Comparison of ENCODE assay signal across 14 mouse cellular contexts in the genomic region with DNA sequence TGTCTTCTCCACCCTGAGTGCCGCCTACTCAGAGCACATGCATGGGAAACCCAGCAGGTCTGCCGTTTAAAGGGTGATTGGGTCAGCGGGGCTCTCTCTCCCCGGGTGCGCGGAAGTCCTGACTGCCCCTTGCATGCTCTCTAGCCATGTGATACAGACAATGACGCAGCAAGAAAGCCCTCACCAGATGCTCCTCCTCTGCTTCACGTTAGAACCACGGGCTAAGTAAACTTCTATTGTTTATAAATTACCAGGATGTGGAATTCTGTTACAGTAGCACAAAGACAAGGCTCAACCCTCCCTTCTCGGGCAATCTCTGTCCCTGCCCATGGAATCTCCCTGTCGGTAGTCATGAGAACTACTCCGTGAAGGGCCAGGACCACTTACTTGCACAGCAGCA. TPM values are rescaled to one million over a fixed set of nuclear protein-coding genes. Genes with fewer than 3 reads are reported as not detected.
DNase-seq lines count a peak whose midpoint lies in the region; ATAC-seq and TF ChIP-seq lines count a peak whose summit lies in the region.
"Had no signal": no experiment of that assay in that cellular context is flagged by ENCODE, and none has a peak within 500 bp of the region (broad histone marks: within the 10 kb centered on the region; RNA-seq: fewer than 3 reads in every experiment).

No protein-coding gene starts in this region.

- H3K27ac ChIP-seq in liver, embryonic 12.5 days = no peak overlapping the region
- H3K27ac ChIP-seq in liver, embryonic 11.5 days (ENCODE audit: low read depth, low read length) = no peak overlapping the region
- H3K27ac ChIP-seq in lung, embryonic 16.5 days (ENCODE audit: low read length) = no peak overlapping the region
- H3K27ac ChIP-seq in stomach, embryonic 15.5 days = no peak overlapping the region
- no peak overlapping the region for H3K27ac ChIP-seq in left cerebral cortex, adult 2 months
- H3K27ac ChIP-seq: forebrain, embryonic 10.5 days; limb, embryonic 13.5 days had no signal

- no peak overlapping the region for H3K9ac ChIP-seq in liver, embryonic 12.5 days
- no peak overlapping the region for H3K9ac ChIP-seq in liver, embryonic 11.5 days (ENCODE audit: low read depth, low read length)
- H3K9ac ChIP-seq in lung, embryonic 16.5 days (ENCODE audit: low read length) = no peak overlapping the region
- no peak overlapping the region for H3K9ac ChIP-seq in stomach, embryonic 15.5 days
- H3K9ac ChIP-seq: limb, embryonic 13.5 days had no signal

- intact Hi-C loops in left cerebral cortex, adult 2 months (cut with DNase I) = no loop called here

- 19% methylated on average over 12 of the region's 12 CpGs for WGBS in liver, embryonic 12.5 days (ENCODE audit: insufficient replicate concordance)
- WGBS in liver, embryonic 11.5 days = 27% methylated on average over 12 of the region's 12 CpGs
- WGBS in lung, embryonic 16.5 days = 23% methylated on average over 12 of the region's 12 CpGs
- 22% methylated on average over 12 of the region's 12 CpGs for WGBS in stomach, embryonic 15.5 days

- no peak for TF ChIP-seq CTCF in left cerebral cortex, adult 2 months (IDR thresholded peaks at IDR 0.05)

- H3K4me1 ChIP-seq in liver, embryonic 12.5 days = peaks cover 12% of the 10 kb centered on the region
- H3K4me1 ChIP-seq in liver, embryonic 11.5 days (replicated peaks; ENCODE audit: control insufficient read depth, insufficient read depth, low read length) = no peaks in the 10 kb centered on the region
- peaks cover 4% of the 10 kb centered on the region for H3K4me1 ChIP-seq in lung, embryonic 16.5 days (replicated peaks; ENCODE audit: control insufficient read depth, insufficient read depth, low read length)
- H3K4me1 ChIP-seq in stomach, embryonic 15.5 days = peaks cover 9% of the 10 kb centered on the region; the same call in 1 of the 2 replicates

- no peaks in the 10 kb centered on the region for H3K9me3 ChIP-seq in liver, embryonic 12.5 days (replicated peaks)
- H3K9me3 ChIP-seq in liver, embryonic 11.5 days (ENCODE audit: control insufficient read depth, low read length) = no peaks in the 10 kb centered on the region
- no peaks in the 10 kb centered on the region for H3K9me3 ChIP-seq in lung, embryonic 16.5 days (ENCODE audit: control insufficient read depth, low read length)
- no peaks in the 10 kb centered on the region for H3K9me3 ChIP-seq in stomach, embryonic 15.5 days
- H3K9me3 ChIP-seq: forebrain, embryonic 10.5 days; limb, embryonic 13.5 days had no signal

- 0 out of 2 replicates have a peak overlapping the region, but pooled peaks have one; percentile 4 for H3K4me2 ChIP-seq in liver, embryonic 12.5 days
- H3K4me2 ChIP-seq in liver, embryonic 11.5 days = no peak overlapping the region; the same call in 1 of the 2 replicates
- peak overlapping the region; percentile 18 for H3K4me2 ChIP-seq in lung, embryonic 16.5 days (ENCODE audit: low read depth, low read length)
- H3K4me2 ChIP-seq in stomach, embryonic 15.5 days = 0 out of 2 replicates have a peak overlapping the region, but pooled peaks have one; percentile 17
- H3K4me2 ChIP-seq: limb, embryonic 13.5 days had no signal

- H3K36me3 ChIP-seq in liver, embryonic 12.5 days = no peaks in the 10 kb centered on the region
- no peaks in the 10 kb centered on the region for H3K36me3 ChIP-seq in liver, embryonic 11.5 days (ENCODE audit: control insufficient read depth, insufficient read depth, low read length)
- H3K36me3 ChIP-seq in lung, embryonic 16.5 days (ENCODE audit: control insufficient read depth, insufficient read depth, low read length) = no peaks in the 10 kb centered on the region
- H3K36me3 ChIP-seq in stomach, embryonic 15.5 days = no peaks in the 10 kb centered on the region
- H3K36me3 ChIP-seq: forebrain, embryonic 10.5 days; limb, embryonic 13.5 days had no signal

- H3K4me3 ChIP-seq in liver, embryonic 12.5 days = no peak overlapping the region
- H3K4me3 ChIP-seq in liver, embryonic 11.5 days (ENCODE audit: low read depth, low read length) = no peak overlapping the region
- no peak overlapping the region for H3K4me3 ChIP-seq in lung, embryonic 16.5 days (ENCODE audit: low read length)
- no peak overlapping the region for H3K4me3 ChIP-seq in stomach, embryonic 15.5 days (replicated peaks)
- no peak overlapping the region for H3K4me3 ChIP-seq in left cerebral cortex, adult 2 months
- H3K4me3 ChIP-seq: forebrain, embryonic 10.5 days; limb, embryonic 13.5 days had no signal

- peaks cover 4% of the 10 kb centered on the region; the same call in 1 of the 2 replicates for H3K27me3 ChIP-seq in liver, embryonic 12.5 days (replicated peaks)
- no peaks in the 10 kb centered on the region for H3K27me3 ChIP-seq in liver, embryonic 11.5 days (replicated peaks; ENCODE audit: control insufficient read depth, insufficient read depth, low read length)
- no peaks in the 10 kb centered on the region for H3K27me3 ChIP-seq in lung, embryonic 16.5 days (ENCODE audit: control insufficient read depth, insufficient read depth, low read depth, low read length)
- no peaks in the 10 kb centered on the region for H3K27me3 ChIP-seq in stomach, embryonic 15.5 days (replicated peaks)
- H3K27me3 ChIP-seq: CH12.LX; limb, embryonic 13.5 days had no signal

- ATAC-seq in liver, embryonic 12.5 days = no peak
- ATAC-seq in liver, embryonic 11.5 days (replicated peaks; ENCODE audit: low FRiP score) = no peak
- peak; percentile 67 for ATAC-seq in lung, embryonic 16.5 days (ENCODE audit: low read depth)
- peak; percentile 20; the same call in 1 of the 2 replicates for ATAC-seq in stomach, embryonic 15.5 days (ENCODE audit: insufficient read depth, low FRiP score, low read depth)
- ATAC-seq: midbrain, embryonic 16.5 days had no signal

- DNase-seq in liver, embryonic 11.5 days (ENCODE audit: low spot score) = no peak
- peak; percentile 73 for DNase-seq in R1 (ENCODE audit: low read depth, low spot score)
- no peak for DNase-seq in natural killer cell, adult 2 months (ENCODE audit: low spot score in 2 of 2)
- DNase-seq in left cerebral cortex, adult 2 months (ENCODE audit: extremely low spot score in 1 of 2, low spot score in 2 of 2) = no peak
- DNase-seq: gastrocnemius, postnatal 36 days; heart, postnatal 4 days; spleen, adult 18-20 months had no signal

RNA-seq across cellular contexts. Expression of a gene that starts 9.0 kb away (rescaled TPM):
- 0.11 and 0.12 TPM in 2 replicates for polyA plus RNA-seq in liver, embryonic 12.5 days (2016; fragmentation: Nextera tagmentation; extraction: Ambion mirVana)
- 0.48 and 0.52 TPM in 2 replicates for polyA plus RNA-seq in liver, embryonic 11.5 days (2014; fragmentation: Nextera tagmentation; extraction: Ambion mirVana)
- 1.7 and 1.9 TPM in 2 replicates for polyA plus RNA-seq in lung, embryonic 16.5 days (2015; fragmentation: Nextera tagmentation; extraction: Ambion mirVana)
- polyA plus RNA-seq in stomach, embryonic 15.5 days (2015; fragmentation: Nextera tagmentation; extraction: Ambion mirVana) = 1.6 and 2.6 TPM in 2 replicates
- 1 to 10 TPM; 9.4 to 9.9 TPM for total RNA-seq in left cerebral cortex, adult 2 months (2021)
- total RNA-seq: CH12.LX had no signal

RNA-seq across cellular contexts. Expression of a gene that starts 10.2 kb away (rescaled TPM):
- polyA plus RNA-seq in liver, embryonic 12.5 days (2016; fragmentation: Nextera tagmentation; extraction: Ambion mirVana) = 2.6 and 4.7 TPM in 2 replicates
- polyA plus RNA-seq in liver, embryonic 11.5 days (2014; fragmentation: Nextera tagmentation; extraction: Ambion mirVana) = 4.2 and 4.9 TPM in 2 replicates
- 1.7 and 2.3 TPM in 2 replicates for polyA plus RNA-seq in lung, embryonic 16.5 days (2015; fragmentation: Nextera tagmentation; extraction: Ambion mirVana)
- 26.5 and 36.2 TPM in 2 replicates for polyA plus RNA-seq in stomach, embryonic 15.5 days (2015; fragmentation: Nextera tagmentation; extraction: Ambion mirVana)
- 1 to 10 TPM; 3.2 to 4.1 TPM for total RNA-seq in left cerebral cortex, adult 2 months (2021)

RNA-seq across cellular contexts. Expression of a gene that starts 33.4 kb away (rescaled TPM):
- 46.6 and 50.5 TPM in 2 replicates for polyA plus RNA-seq in liver, embryonic 12.5 days (2016; fragmentation: Nextera tagmentation; extraction: Ambion mirVana)
- polyA plus RNA-seq in liver, embryonic 11.5 days (2014; fragmentation: Nextera tagmentation; extraction: Ambion mirVana) = 44.5 and 48.8 TPM in 2 replicates
- polyA plus RNA-seq in lung, embryonic 16.5 days (2015; fragmentation: Nextera tagmentation; extraction: Ambion mirVana) = 24.9 and 27.3 TPM in 2 replicates
- 26.7 and 27.5 TPM in 2 replicates for polyA plus RNA-seq in stomach, embryonic 15.5 days (2015; fragmentation: Nextera tagmentation; extraction: Ambion mirVana)
- total RNA-seq in left cerebral cortex, adult 2 months (2021) = 10 to 100 TPM; 16.8 to 18.1 TPM

RNA-seq across cellular contexts. Expression of a gene that starts 33.8 kb away (rescaled TPM):
- polyA plus RNA-seq in liver, embryonic 12.5 days (2016; fragmentation: Nextera tagmentation; extraction: Ambion mirVana) = 119 and 126 TPM in 2 replicates
- 272 and 328 TPM in 2 replicates for polyA plus RNA-seq in liver, embryonic 11.5 days (2014; fragmentation: Nextera tagmentation; extraction: Ambion mirVana)
- polyA plus RNA-seq in lung, embryonic 16.5 days (2015; fragmentation: Nextera tagmentation; extraction: Ambion mirVana) = 135 and 150 TPM in 2 replicates
- polyA plus RNA-seq in stomach, embryonic 15.5 days (2015; fragmentation: Nextera tagmentation; extraction: Ambion mirVana) = 137 and 147 TPM in 2 replicates
- total RNA-seq in left cerebral cortex, adult 2 months (2021) = 10 to 100 TPM; 65.4 to 73.4 TPM

RNA-seq across cellular contexts. Expression of a gene that starts 38.0 kb away (rescaled TPM):
- 0.21 and 0.41 TPM in 2 replicates for polyA plus RNA-seq in liver, embryonic 12.5 days (2016; fragmentation: Nextera tagmentation; extraction: Ambion mirVana)
- polyA plus RNA-seq in liver, embryonic 11.5 days (2014; fragmentation: Nextera tagmentation; extraction: Ambion mirVana) = 0.52 and 1.2 TPM in 2 replicates
- polyA plus RNA-seq in lung, embryonic 16.5 days (2015; fragmentation: Nextera tagmentation; extraction: Ambion mirVana) = 2.5 and 5.2 TPM in 2 replicates
- polyA plus RNA-seq in stomach, embryonic 15.5 days (2015; fragmentation: Nextera tagmentation; extraction: Ambion mirVana) = 7.0 and 7.2 TPM in 2 replicates
- 1 to 10 TPM; 2.7 to 3.8 TPM for total RNA-seq in left cerebral cortex, adult 2 months (2021)
- total RNA-seq: CH12.LX had no signal

Comparison
In these comparisons a context has a peak if more than half of its experiments do, and no peak if none do; other contexts are left out.
1. ATAC-seq: peak in lung, embryonic 16.5 days (single experiment) and stomach, embryonic 15.5 days (single experiment); none in liver, embryonic 12.5 days (single experiment) and liver, embryonic 11.5 days (single experiment).